Mouse (Mus musculus) hindbrain, embryonic 16.5 days (tissue): ENCODE measurements around the gene Kcnip1. TPM values are rescaled to one million over a fixed set of nuclear protein-coding genes. Genes with fewer than 3 reads are reported as not detected.

Experiments
- ATAC-seq: fragments of 200-750 bp; cut with Nextera tagmentation; 2 replicates; pipeline ENCODE4 v1.8.0; 2017; ENCODE audit warnings: moderate TSS enrichment, moderate library complexity
- H3K27ac ChIP-seq: fragments of 300-500 bp; sonication (generic); 2 replicates; pipeline ENCODE4 v1.5.1; 2014; ENCODE audit warnings: low read depth, mild to moderate bottlenecking, control low read depth, low read length, moderate library complexity
- H3K27me3 ChIP-seq: fragments of 300-500 bp; sonication (generic); replicated peaks from 2 replicates; pipeline ENCODE4 v1.6.1; 2014; ENCODE audit warnings: low read length; ENCODE audit not compliant: control insufficient read depth, insufficient read depth
- H3K36me3 ChIP-seq: fragments of 300-500 bp; sonication (generic); 2 replicates; pipeline ENCODE4 v1.6.1; 2014; ENCODE audit warnings: mild to moderate bottlenecking, low read length, moderate library complexity, mixed read lengths; ENCODE audit not compliant: control insufficient read depth, insufficient read depth
- H3K4me1 ChIP-seq: fragments of 300-500 bp; sonication (generic); 2 replicates; pipeline ENCODE4 v1.6.1; 2014; ENCODE audit warnings: low read depth, low read length; ENCODE audit not compliant: control insufficient read depth, insufficient read depth
- H3K4me2 ChIP-seq: fragments of 300-500 bp; sonication (generic); 2 replicates; pipeline ENCODE4 v1.6.1; 2014; ENCODE audit warnings: mild to moderate bottlenecking, low read length, control low read depth, moderate library complexity
- H3K4me3 ChIP-seq: fragments of 300-500 bp; sonication (generic); 2 replicates; pipeline ENCODE4 v1.5.1; 2014; ENCODE audit warnings: mild to moderate bottlenecking, low read length, control low read depth, moderate library complexity
- H3K9ac ChIP-seq: fragments of 300-500 bp; sonication (generic); 2 replicates; pipeline ENCODE4 v1.6.1; 2014; ENCODE audit warnings: low read depth, mild to moderate bottlenecking, control low read depth, low read length, moderate library complexity
- H3K9me3 ChIP-seq: fragments of 300-500 bp; sonication (generic); 2 replicates; pipeline ENCODE4 v1.6.1; 2014; ENCODE audit warnings: mild to moderate bottlenecking, low read length, moderate library complexity; ENCODE audit not compliant: control insufficient read depth
- WGBS: fragments of 180-500 bp; shearing (Covaris S2); extraction: QIAGEN DNeasy Blood & Tissue Kit; methylation state at CpG from one replicate; pipeline ENCODE4 v1.1.7; 2014; 5-methylcytosine and 5-hydroxymethylcytosine counted together
- polyA plus RNA-seq: library from polyadenylated mRNA; unstranded; fragments of >200 nt; fragmentation: Nextera tagmentation; extraction: Ambion mirVana; gene quantifications from 2 replicates; pipeline ENCODE4 v1.2.1, GENCODE M21; 2015

The Kcnip1 gene
- polyA plus RNA-seq, 1 experiment from 2014 or later: 146 TPM

- ATAC-seq: peak; percentile 52; the same call in 1 of the 2 replicates
- H3K4me3 ChIP-seq: no peak overlapping the region
- H3K4me2 ChIP-seq: no peak overlapping the region
- 55% methylated on average over 10 of the region's 10 CpGs for WGBS
- no peak overlapping the region for H3K9ac ChIP-seq
- no peaks in the 10 kb centered on the region for H3K9me3 ChIP-seq
- H3K27ac ChIP-seq: no peak overlapping the region
- H3K4me1 ChIP-seq: peaks cover 6% of the 10 kb centered on the region
- no peaks in the 10 kb centered on the region for H3K27me3 ChIP-seq
- no peaks in the 10 kb centered on the region for H3K36me3 ChIP-seq
Measured at GRCm38 (mm10) chr11:33873071-33873781, 119.7 kb downstream of the Kcnip1 start.

GRCm38 (mm10) chr11:33872716-33873048, 120.3 kb downstream of the Kcnip1 start:
- no peak overlapping the region for H3K27ac ChIP-seq
- ATAC-seq: peak; percentile 56; the same call in 1 of the 2 replicates
- 55% methylated on average over 2 of the region's 2 CpGs for WGBS
- no peak overlapping the region for H3K9ac ChIP-seq
- peaks cover 6% of the 10 kb centered on the region for H3K4me1 ChIP-seq
- no peaks in the 10 kb centered on the region for H3K27me3 ChIP-seq
- no peaks in the 10 kb centered on the region for H3K36me3 ChIP-seq
- no peak overlapping the region for H3K4me2 ChIP-seq
- no peak overlapping the region for H3K4me3 ChIP-seq
- no peaks in the 10 kb centered on the region for H3K9me3 ChIP-seq

GRCm38 (mm10) chr11:33871998-33872715, 120.8 kb downstream of the Kcnip1 start:
- 53% methylated on average over 9 of the region's 9 CpGs for WGBS

GRCm38 (mm10) chr11:33870246-33870645, 122.7 kb downstream of the Kcnip1 start:
- Histone ChIP-seq H3K9ac (no peak overlapping the region), H3K36me3 (no peaks in the 10 kb centered on the region), H3K4me2 (no peak overlapping the region), H3K27me3 (no peaks in the 10 kb centered on the region), H3K4me1 (peaks cover 9% of the 10 kb centered on the region), H3K4me3 (no peak overlapping the region), H3K27ac (no peak overlapping the region), H3K9me3 (no peaks in the 10 kb centered on the region)
- WGBS: 90% methylated on average over 2 of the region's 2 CpGs
- no peak for ATAC-seq

More at GRCm38 (mm10) chr11:33871998-33872715, 120.8 kb downstream of the Kcnip1 start:
- Histone ChIP-seq H3K4me2 (no peak overlapping the region), H3K27me3 (no peaks in the 10 kb centered on the region), H3K36me3 (no peaks in the 10 kb centered on the region), H3K4me1 (peaks cover 6% of the 10 kb centered on the region), H3K9ac (no peak overlapping the region), H3K4me3 (no peak overlapping the region), H3K27ac (no peak overlapping the region), H3K9me3 (no peaks in the 10 kb centered on the region)
- no peak for ATAC-seq

GRCm38 (mm10) chr11:33869559-33869958, 123.4 kb downstream of the Kcnip1 start:
- H3K27me3 ChIP-seq: no peaks in the 10 kb centered on the region
- H3K4me1 ChIP-seq: peaks cover 9% of the 10 kb centered on the region
- 65% methylated on average over 3 of the region's 3 CpGs for WGBS
- no peak overlapping the region for H3K9ac ChIP-seq
- no peaks in the 10 kb centered on the region for H3K36me3 ChIP-seq
- no peak overlapping the region for H3K27ac ChIP-seq
- no peaks in the 10 kb centered on the region for H3K9me3 ChIP-seq
- no peak for ATAC-seq
- H3K4me3 ChIP-seq: no peak overlapping the region
- H3K4me2 ChIP-seq: no peak overlapping the region

- Histone ChIP-seq H3K9ac (no peak overlapping the region), H3K4me1 (peaks cover 3% of the 10 kb centered on the region; the same call in 1 of the 2 replicates), H3K27ac (no peak overlapping the region), H3K9me3 (no peaks in the 10 kb centered on the region), H3K36me3 (no peaks in the 10 kb centered on the region), H3K4me3 (no peak overlapping the region), H3K4me2 (no peak overlapping the region), H3K27me3 (no peaks in the 10 kb centered on the region)
- 32% methylated on average over 6 of the region's 6 CpGs for WGBS
- ATAC-seq: peak; percentile 60
Measured at GRCm38 (mm10) chr11:33866775-33867174, 126.2 kb downstream of the Kcnip1 start.

GRCm38 (mm10) chr11:33864245-33864644, 128.7 kb downstream of the Kcnip1 start:
- no peak overlapping the region for H3K9ac ChIP-seq
- H3K27me3 ChIP-seq: no peaks in the 10 kb centered on the region
- H3K9me3 ChIP-seq: no peaks in the 10 kb centered on the region
- H3K4me1 ChIP-seq: peaks cover 3% of the 10 kb centered on the region; the same call in 1 of the 2 replicates
- no peak overlapping the region for H3K4me3 ChIP-seq
- H3K4me2 ChIP-seq: no peak overlapping the region
- no peak overlapping the region for H3K27ac ChIP-seq
- no peaks in the 10 kb centered on the region for H3K36me3 ChIP-seq
- ATAC-seq: no peak
- 95% methylated on average over 4 of the region's 4 CpGs for WGBS

GRCm38 (mm10) chr11:33861823-33862222, 131.1 kb downstream of the Kcnip1 start:
- H3K4me2 ChIP-seq: no peak overlapping the region
- no peak overlapping the region for H3K9ac ChIP-seq
- no peak overlapping the region for H3K4me3 ChIP-seq
- H3K27me3 ChIP-seq: no peaks in the 10 kb centered on the region
- no peak for ATAC-seq
- H3K36me3 ChIP-seq: no peaks in the 10 kb centered on the region
- H3K4me1 ChIP-seq: peaks cover under 1% of the 10 kb centered on the region; the same call in 1 of the 2 replicates
- no peak overlapping the region for H3K27ac ChIP-seq
- H3K9me3 ChIP-seq: no peaks in the 10 kb centered on the region

DNA sequence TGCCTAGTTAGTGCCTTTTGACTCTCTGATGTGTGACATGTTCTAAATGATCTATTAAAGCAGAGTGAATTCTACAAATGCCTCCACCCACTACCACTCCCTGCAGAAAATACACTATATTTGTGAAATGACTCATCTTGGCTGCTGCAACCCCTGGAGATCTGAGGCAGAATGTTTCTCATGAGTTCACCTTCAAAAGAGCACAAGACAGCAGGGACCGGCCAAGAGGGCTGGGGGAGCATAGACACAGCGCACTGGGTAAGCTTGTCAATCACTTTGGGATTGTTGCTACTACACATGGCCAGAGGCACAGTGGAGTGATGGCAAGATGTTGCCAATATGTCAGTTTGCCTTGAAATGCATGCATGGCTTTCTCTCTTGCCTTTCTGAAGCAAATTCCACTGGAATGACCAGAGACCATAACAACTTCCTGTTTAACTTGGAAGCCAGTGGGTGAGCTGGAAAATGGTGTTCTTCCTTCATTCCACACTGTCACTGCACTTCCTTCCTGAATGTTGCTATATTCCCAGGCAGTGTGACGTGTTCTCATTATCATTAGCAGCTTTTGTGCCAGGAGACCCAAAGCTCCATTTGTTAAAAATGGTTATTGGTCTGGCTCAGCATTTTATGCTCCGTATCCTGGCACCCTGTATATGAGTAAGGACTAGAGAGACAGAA, 131.9 kb downstream of the Kcnip1 start:
- Histone ChIP-seq H3K27me3 (no peaks in the 10 kb centered on the region), H3K9ac (no peak overlapping the region), H3K9me3 (no peaks in the 10 kb centered on the region), H3K36me3 (no peaks in the 10 kb centered on the region), H3K4me1 (no peaks in the 10 kb centered on the region), H3K4me2 (no peak overlapping the region), H3K27ac (no peak overlapping the region), H3K4me3 (no peak overlapping the region)
- 58% methylated on average over 4 of the region's 4 CpGs for WGBS
- ATAC-seq: no peak
